Mouse (Mus musculus) embryonic facial prominence, embryonic 12.5 days (tissue): ENCODE measurements around the gene Myo6. TPM values are rescaled to one million over a fixed set of nuclear protein-coding genes. Genes with fewer than 3 reads are reported as not detected.

Experiments used
- ATAC-seq: fragments of 200-750 bp; cut with Nextera tagmentation; 2 replicates; pipeline ENCODE4 v1.8.0; 2017; ENCODE audit not compliant: insufficient number of reproducible peaks, insufficient read depth, low FRiP score, low TSS enrichment
- H3K27ac ChIP-seq: fragments of 300-500 bp; sonication (generic); 2 replicates; pipeline ENCODE4 v1.5.1; 2016; ENCODE audit warnings: mild to moderate bottlenecking
- H3K27me3 ChIP-seq: fragments of 300-500 bp; sonication (generic); 2 replicates; pipeline ENCODE4 v1.6.1; 2016; ENCODE audit warnings: mild to moderate bottlenecking, moderate library complexity
- H3K36me3 ChIP-seq: fragments of 300-500 bp; sonication (generic); 2 replicates; pipeline ENCODE4 v1.6.1; 2016; ENCODE audit warnings: mild to moderate bottlenecking
- H3K4me1 ChIP-seq: fragments of 300-500 bp; sonication (generic); 2 replicates; pipeline ENCODE4 v1.6.1; 2016
- H3K4me2 ChIP-seq: fragments of 300-500 bp; sonication (generic); replicated peaks from 2 replicates; pipeline ENCODE4 v1.6.1; 2016; ENCODE audit warnings: mild to moderate bottlenecking, moderate library complexity
- H3K4me3 ChIP-seq: fragments of 300-500 bp; sonication (generic); 2 replicates; pipeline ENCODE4 v1.5.1; 2016; ENCODE audit warnings: mild to moderate bottlenecking
- H3K9ac ChIP-seq: fragments of 300-500 bp; sonication (generic); 2 replicates; pipeline ENCODE4 v1.6.1; 2016; ENCODE audit warnings: mild to moderate bottlenecking, moderate library complexity
- H3K9me3 ChIP-seq: fragments of 300-500 bp; sonication (generic); 2 replicates; pipeline ENCODE4 v1.6.1; 2016; ENCODE audit warnings: mild to moderate bottlenecking, moderate library complexity
- WGBS: fragments of 180-500 bp; shearing (Covaris S2); methylation state at CpG from one replicate; pipeline ENCODE4 v1.1.7; 2016; 5-methylcytosine and 5-hydroxymethylcytosine counted together
- polyA plus RNA-seq: library from polyadenylated mRNA; unstranded; fragments of >200 nt; fragmentation: Nextera tagmentation; extraction: Ambion mirVana; gene quantifications from 2 replicates; pipeline ENCODE4 v1.2.1, GENCODE M21; 2016

The Myo6 gene
- polyA plus RNA-seq, 1 experiment from 2014 or later, result 15.0 TPM

GRCm38 (mm10) chr9:80185737-80186136 is 20.9 kb downstream of the Myo6 start:
- H3K4me3 ChIP-seq, result no peak overlapping the region
- H3K4me1 ChIP-seq, result no peaks in the 10 kb centered on the region
- no peak overlapping the region for H3K4me2 ChIP-seq
- H3K27me3 ChIP-seq, result no peaks in the 10 kb centered on the region
- no peak overlapping the region for H3K9ac ChIP-seq
- H3K27ac ChIP-seq, result no peak overlapping the region
- ATAC-seq, result no peak
- H3K36me3 ChIP-seq, result no peaks in the 10 kb centered on the region
- H3K9me3 ChIP-seq, result no peaks in the 10 kb centered on the region
- WGBS, result 58% methylated on average over 3 of the region's 3 CpGs

GRCm38 (mm10) chr9:80186693-80187092 is 21.9 kb downstream of the Myo6 start:
- Histone ChIP-seq H3K36me3 (no peaks in the 10 kb centered on the region), H3K4me2 (no peak overlapping the region), H3K9ac (no peak overlapping the region), H3K27ac (no peak overlapping the region), H3K4me3 (no peak overlapping the region), H3K27me3 (no peaks in the 10 kb centered on the region), H3K4me1 (no peaks in the 10 kb centered on the region), H3K9me3 (no peaks in the 10 kb centered on the region)
- WGBS, result 95% methylated on average over 8 of the region's 8 CpGs
- no peak for ATAC-seq

GRCm38 (mm10) chr9:80188324-80188893 is 23.6 kb downstream of the Myo6 start:
- Histone ChIP-seq H3K27ac (no peak overlapping the region), H3K9me3 (no peaks in the 10 kb centered on the region), H3K4me3 (no peak overlapping the region), H3K27me3 (no peaks in the 10 kb centered on the region), H3K4me1 (no peaks in the 10 kb centered on the region), H3K36me3 (no peaks in the 10 kb centered on the region), H3K4me2 (no peak overlapping the region), H3K9ac (no peak overlapping the region)
- no peak for ATAC-seq
- WGBS, result 50% methylated on average over 5 of the region's 5 CpGs

GRCm38 (mm10) chr9:80191240-80191639 is 26.4 kb downstream of the Myo6 start:
- 73% methylated on average over 6 of the region's 6 CpGs for WGBS
- H3K4me1 ChIP-seq, result peaks cover 7% of the 10 kb centered on the region; the same call in 1 of the 2 replicates
- H3K4me3 ChIP-seq, result no peak overlapping the region

GRCm38 (mm10) chr9:80192324-80192723 is 27.5 kb downstream of the Myo6 start:
- WGBS, result 79% methylated on average over 10 of the region's 10 CpGs
- peak; percentile 72; the same call in 1 of the 2 replicates for ATAC-seq
- H3K9me3 ChIP-seq, result no peaks in the 10 kb centered on the region
- H3K27ac ChIP-seq, result no peak overlapping the region
- H3K9ac ChIP-seq, result no peak overlapping the region
- H3K4me3 ChIP-seq, result no peak overlapping the region
- H3K4me2 ChIP-seq, result no peak overlapping the region
- H3K4me1 ChIP-seq, result peaks cover 11% of the 10 kb centered on the region; the same call in 1 of the 2 replicates
- no peaks in the 10 kb centered on the region for H3K36me3 ChIP-seq
- no peaks in the 10 kb centered on the region for H3K27me3 ChIP-seq

More at GRCm38 (mm10) chr9:80191240-80191639, 26.4 kb downstream of the Myo6 start:
- no peaks in the 10 kb centered on the region for H3K27me3 ChIP-seq
- H3K9ac ChIP-seq, result no peak overlapping the region
- H3K27ac ChIP-seq, result no peak overlapping the region
- H3K36me3 ChIP-seq, result no peaks in the 10 kb centered on the region
- no peak overlapping the region for H3K4me2 ChIP-seq
- no peaks in the 10 kb centered on the region for H3K9me3 ChIP-seq
- no peak for ATAC-seq

GRCm38 (mm10) chr9:80194446-80194845 is 29.6 kb downstream of the Myo6 start:
- ATAC-seq, result no peak
- H3K4me1 ChIP-seq, result peaks cover 11% of the 10 kb centered on the region; the same call in 1 of the 2 replicates
- H3K27ac ChIP-seq, result no peak overlapping the region
- H3K4me3 ChIP-seq, result no peak overlapping the region
- no peaks in the 10 kb centered on the region for H3K36me3 ChIP-seq
- H3K9ac ChIP-seq, result no peak overlapping the region
- no peak overlapping the region for H3K4me2 ChIP-seq
- H3K27me3 ChIP-seq, result no peaks in the 10 kb centered on the region
- H3K9me3 ChIP-seq, result no peaks in the 10 kb centered on the region
- WGBS, result 53% methylated on average over 6 of the region's 6 CpGs

- no peaks in the 10 kb centered on the region for H3K9me3 ChIP-seq
- 48% methylated on average over 3 of the region's 3 CpGs for WGBS
- no peaks in the 10 kb centered on the region for H3K36me3 ChIP-seq
- ATAC-seq, result no peak
- H3K27me3 ChIP-seq, result no peaks in the 10 kb centered on the region
- no peak overlapping the region for H3K9ac ChIP-seq
- H3K4me3 ChIP-seq, result no peak overlapping the region
- H3K4me2 ChIP-seq, result no peak overlapping the region
- H3K4me1 ChIP-seq, result peaks cover 11% of the 10 kb centered on the region; the same call in 1 of the 2 replicates
- H3K27ac ChIP-seq, result no peak overlapping the region
Observed at GRCm38 (mm10) chr9:80196161-80196560, 31.3 kb downstream of the Myo6 start.

GRCm38 (mm10) chr9:80197233-80197632 is 32.4 kb downstream of the Myo6 start:
- no peak overlapping the region for H3K9ac ChIP-seq
- no peak overlapping the region for H3K27ac ChIP-seq
- 60% methylated on average over 6 of the region's 6 CpGs for WGBS
- no peak overlapping the region for H3K4me3 ChIP-seq
- peaks cover 11% of the 10 kb centered on the region; the same call in 1 of the 2 replicates for H3K4me1 ChIP-seq
- H3K27me3 ChIP-seq, result no peaks in the 10 kb centered on the region
- no peaks in the 10 kb centered on the region for H3K9me3 ChIP-seq
- no peak for ATAC-seq
- no peaks in the 10 kb centered on the region for H3K36me3 ChIP-seq
- no peak overlapping the region for H3K4me2 ChIP-seq

GRCm38 (mm10) chr9:80200855-80201254 is 36.0 kb downstream of the Myo6 start:
- no peaks in the 10 kb centered on the region for H3K36me3 ChIP-seq
- H3K27me3 ChIP-seq, result no peaks in the 10 kb centered on the region
- 75% methylated on average over 6 of the region's 6 CpGs for WGBS
- H3K9ac ChIP-seq, result no peak overlapping the region
- H3K4me1 ChIP-seq, result 0 out of 2 replicates have a peak, but pooled peaks cover 7% of the 10 kb centered on the region
- no peak overlapping the region for H3K27ac ChIP-seq
- no peak overlapping the region for H3K4me3 ChIP-seq
- ATAC-seq, result no peak
- H3K9me3 ChIP-seq, result no peaks in the 10 kb centered on the region
- no peak overlapping the region for H3K4me2 ChIP-seq

- Histone ChIP-seq H3K27me3 (no peaks in the 10 kb centered on the region), H3K4me1 (no peaks in the 10 kb centered on the region), H3K9ac (no peak overlapping the region), H3K36me3 (no peaks in the 10 kb centered on the region), H3K4me3 (no peak overlapping the region), H3K4me2 (no peak overlapping the region), H3K27ac (no peak overlapping the region), H3K9me3 (no peaks in the 10 kb centered on the region)
- no peak for ATAC-seq
- 85% methylated on average over 14 of the region's 14 CpGs for WGBS
Observed at GRCm38 (mm10) chr9:80202374-80203060, 37.7 kb downstream of the Myo6 start.

GRCm38 (mm10) chr9:80208681-80209080 is 43.9 kb downstream of the Myo6 start:
- no peak overlapping the region for H3K9ac ChIP-seq

GRCm38 (mm10) chr9:80209459-80209858 is 44.6 kb downstream of the Myo6 start:
- Histone ChIP-seq H3K27ac (no peak overlapping the region), H3K27me3 (no peaks in the 10 kb centered on the region), H3K36me3 (no peaks in the 10 kb centered on the region), H3K4me1 (0 out of 2 replicates have a peak, but pooled peaks cover 2% of the 10 kb centered on the region), H3K9me3 (no peaks in the 10 kb centered on the region), H3K9ac (no peak overlapping the region), H3K4me2 (no peak overlapping the region), H3K4me3 (no peak overlapping the region)
- 49% methylated on average over 10 of the region's 10 CpGs for WGBS
- no peak for ATAC-seq

More at GRCm38 (mm10) chr9:80208681-80209080, 43.9 kb downstream of the Myo6 start:
- Histone ChIP-seq H3K27me3 (no peaks in the 10 kb centered on the region), H3K4me3 (no peak overlapping the region), H3K9me3 (no peaks in the 10 kb centered on the region), H3K27ac (no peak overlapping the region), H3K36me3 (no peaks in the 10 kb centered on the region), H3K4me2 (no peak overlapping the region), H3K4me1 (0 out of 2 replicates have a peak, but pooled peaks cover 2% of the 10 kb centered on the region)
- 92% methylated on average over 2 of the region's 2 CpGs for WGBS
- no peak for ATAC-seq
